Mouse (Mus musculus) CD4-positive helper T cell, adult 2 months (primary cell): ENCODE data around the gene Nek6.

Experiments used
- DNase-seq: peaks from one replicate; pipeline ENCODE4 v3.0.0-alpha.2; 2012; ENCODE audit warnings: low read depth, missing footprints, low spot score

Gene Nek6

DNA sequence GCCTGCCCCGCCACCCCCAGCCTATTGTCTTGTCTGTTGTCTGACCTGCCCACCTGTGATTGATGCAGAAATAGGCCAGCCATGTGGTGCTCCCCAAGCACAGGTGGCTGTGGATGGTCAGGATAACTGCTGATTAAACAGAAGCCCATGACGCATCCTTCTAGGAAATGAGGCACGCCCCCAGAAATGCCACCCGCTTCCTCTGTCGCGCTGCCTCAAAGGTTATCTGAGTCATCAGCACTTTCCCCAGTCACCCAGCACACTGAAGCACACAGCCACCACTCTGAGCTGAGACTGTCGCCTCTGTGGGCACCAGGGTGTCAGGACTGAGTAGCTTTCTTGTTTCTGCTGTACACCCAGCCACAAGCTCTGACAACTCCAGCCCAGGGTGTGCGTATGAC, 24.9 kb downstream of the Nek6 start:
- DNase-seq = peak; percentile 86

DNA sequence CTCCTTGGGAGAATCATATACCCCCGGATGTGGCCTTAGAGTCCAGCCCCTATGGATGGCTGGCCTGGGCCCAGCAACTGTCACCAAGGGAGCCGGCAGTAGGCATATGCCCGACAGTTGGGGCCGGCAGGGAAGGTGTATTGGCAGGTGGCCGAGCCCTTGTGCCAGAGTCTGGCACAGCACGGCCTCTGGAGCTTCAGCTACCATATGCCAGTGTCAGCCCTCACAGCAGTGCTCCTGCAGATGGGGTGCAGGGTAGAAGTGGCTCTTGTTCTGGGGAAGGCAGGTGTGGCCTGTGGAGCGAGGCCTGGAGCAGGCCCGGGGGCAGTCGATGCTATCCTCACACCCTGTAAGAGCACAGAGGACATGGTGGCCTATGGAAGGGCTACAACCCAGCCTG, 28.2 kb downstream of the Nek6 start:
- no peak for DNase-seq

DNA sequence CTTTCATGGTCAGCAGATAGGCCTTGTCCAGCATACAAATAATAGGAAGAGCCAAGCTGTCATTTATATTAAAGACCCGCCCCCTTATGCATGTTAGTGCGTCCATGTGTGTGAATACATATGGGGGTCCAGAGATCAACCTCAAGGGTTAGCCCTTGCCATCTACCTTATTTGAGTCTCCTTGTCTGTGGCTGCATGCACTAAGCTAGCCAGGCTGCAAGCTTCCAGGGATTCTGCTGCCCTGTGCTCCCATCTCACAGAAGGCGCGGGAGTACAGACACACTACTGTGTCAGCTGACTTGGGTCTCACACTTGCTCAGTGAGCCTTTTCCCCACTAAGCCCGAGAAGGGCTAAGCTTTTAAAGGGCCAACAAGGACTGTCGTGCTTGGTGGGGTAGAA, 29.2 kb downstream of the Nek6 start:
- no peak for DNase-seq

DNA sequence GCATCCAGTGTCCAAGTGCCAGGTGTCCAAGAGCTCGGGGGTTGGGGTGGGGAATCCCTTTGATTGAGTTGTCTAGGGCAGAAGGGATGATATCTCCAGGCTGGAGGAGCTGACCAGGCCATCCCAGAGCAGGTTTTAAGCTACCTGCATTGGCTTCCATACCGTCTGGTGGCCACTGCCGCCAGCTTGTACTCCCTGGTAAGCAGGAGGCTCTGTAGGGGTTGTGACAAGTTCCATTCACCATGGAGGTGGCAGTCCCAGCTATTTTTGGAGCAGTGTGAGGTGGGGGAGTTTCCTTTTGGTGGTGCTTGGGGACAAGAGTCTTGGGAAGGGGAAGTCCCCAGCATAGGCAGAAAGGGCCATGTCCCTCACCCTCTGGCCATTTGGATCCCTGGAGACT, 29.7 kb downstream of the Nek6 start:
- DNase-seq = no peak

DNA sequence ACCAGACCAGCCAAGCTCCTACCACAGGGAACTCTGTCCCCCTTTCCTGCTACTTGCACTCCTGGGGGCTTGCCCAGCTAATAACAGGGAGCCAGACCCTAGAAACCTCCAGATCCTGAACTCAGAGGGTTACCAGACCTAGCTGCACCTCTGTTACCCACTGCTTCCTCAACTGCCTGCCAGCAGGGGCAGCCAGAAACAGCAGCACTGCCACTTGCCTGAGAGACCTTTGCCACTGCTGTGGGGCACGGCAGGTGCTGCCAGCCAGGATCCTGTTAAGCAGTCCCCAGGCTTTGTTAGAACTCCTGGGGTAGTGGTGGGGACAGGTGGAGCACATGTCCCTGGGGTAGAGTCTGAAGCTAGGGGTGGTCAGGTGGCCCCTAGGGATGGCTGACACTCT, 30.1 kb downstream of the Nek6 start:
- no peak for DNase-seq

DNA sequence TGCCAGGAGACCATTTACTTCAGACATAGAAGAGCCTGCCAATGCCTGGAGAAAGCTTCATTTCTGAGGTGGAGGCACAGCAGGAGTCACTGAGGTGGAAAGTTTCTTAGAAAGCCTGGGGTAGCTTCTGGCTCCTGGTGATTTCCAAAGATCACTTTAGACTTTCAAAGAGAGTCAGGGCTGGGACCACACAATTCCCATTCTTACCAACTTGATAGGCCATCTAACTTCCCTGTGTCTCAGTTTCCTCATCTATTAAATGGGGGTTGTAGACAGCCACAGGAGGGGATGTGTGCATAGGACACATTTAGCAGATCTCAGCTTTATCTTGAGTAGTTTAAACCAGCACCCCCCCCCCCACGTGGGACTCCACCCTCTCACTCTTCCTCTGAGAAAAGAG, 30.9 kb downstream of the Nek6 start:
- no peak for DNase-seq

DNA sequence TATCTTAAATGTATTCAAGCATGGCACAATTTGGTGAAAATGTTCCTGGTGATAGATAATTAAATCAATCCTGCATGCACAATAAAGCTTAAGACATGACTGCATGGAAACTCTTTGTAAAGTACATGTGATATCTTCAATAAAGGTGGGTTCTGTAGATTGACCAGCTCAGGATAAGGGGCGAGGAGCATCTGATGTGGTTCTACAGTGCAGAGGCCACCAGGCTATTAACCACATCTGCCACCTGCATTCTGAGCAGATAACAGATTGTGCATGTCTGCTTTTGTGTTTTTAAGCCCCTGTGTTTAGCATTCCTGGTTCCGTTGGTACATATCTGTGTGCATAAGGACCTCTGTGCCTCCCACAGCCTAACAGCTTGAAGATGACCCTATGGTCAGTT, 31.7 kb downstream of the Nek6 start:
- no peak for DNase-seq

DNA sequence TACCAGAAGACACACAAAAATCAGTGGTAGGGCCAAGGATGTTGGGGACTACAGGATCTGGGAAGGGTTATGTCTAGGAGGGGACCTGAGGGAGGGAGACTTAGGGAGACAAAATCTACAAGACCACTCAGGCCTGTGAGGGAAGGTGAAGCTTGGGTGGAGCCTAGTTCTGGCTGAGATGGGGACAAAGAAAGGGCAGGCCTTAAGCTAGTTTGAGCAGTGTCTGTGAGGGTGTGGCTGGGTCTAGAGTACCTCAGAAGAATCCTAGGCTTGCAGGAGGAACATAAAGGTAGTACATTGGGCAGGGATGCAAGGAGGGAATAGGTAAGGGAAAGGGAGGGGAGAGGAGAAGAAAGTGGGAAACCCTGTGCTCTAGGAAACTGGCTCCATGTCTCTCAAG, 32.9 kb downstream of the Nek6 start:
- no peak for DNase-seq

DNA sequence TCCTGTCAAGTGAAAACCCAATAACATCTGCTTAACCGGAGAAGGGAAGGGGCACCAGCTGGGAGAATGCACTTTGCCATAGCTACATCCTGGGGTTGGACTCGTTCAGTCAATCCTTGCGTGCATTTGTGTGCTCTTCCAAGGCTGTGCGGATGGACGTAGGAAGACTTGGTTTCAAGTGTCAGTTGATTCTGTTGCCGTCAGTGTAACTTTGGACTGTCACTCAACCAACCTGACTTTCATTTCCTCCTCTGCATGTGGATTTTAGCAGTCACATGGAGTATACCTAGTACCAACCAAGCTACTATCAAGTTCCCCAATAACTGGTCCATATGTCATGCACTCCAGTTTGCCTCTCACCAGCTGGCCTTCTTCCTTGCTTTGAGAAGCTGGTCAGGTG, 33.5 kb downstream of the Nek6 start:
- DNase-seq = no peak

DNA sequence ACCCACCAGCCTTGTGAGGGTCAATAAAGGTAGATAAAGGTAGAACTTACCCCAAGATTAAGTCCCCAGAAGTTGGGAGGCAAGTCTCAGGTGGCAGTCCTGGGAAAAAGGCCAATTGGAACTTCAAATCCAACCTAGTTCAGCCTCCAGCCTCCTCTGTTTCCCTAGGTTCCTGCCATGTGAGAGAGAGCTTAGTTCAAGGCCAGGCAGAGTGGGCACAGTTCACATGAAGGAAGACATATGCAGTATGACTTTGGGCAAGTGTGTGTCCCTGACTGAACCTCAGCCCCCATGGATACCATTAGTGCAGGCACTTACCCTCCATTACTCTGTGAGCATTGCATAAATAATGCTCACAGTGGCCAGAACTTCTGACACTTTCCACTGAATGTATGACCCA, 34.3 kb downstream of the Nek6 start:
- DNase-seq = no peak

DNA sequence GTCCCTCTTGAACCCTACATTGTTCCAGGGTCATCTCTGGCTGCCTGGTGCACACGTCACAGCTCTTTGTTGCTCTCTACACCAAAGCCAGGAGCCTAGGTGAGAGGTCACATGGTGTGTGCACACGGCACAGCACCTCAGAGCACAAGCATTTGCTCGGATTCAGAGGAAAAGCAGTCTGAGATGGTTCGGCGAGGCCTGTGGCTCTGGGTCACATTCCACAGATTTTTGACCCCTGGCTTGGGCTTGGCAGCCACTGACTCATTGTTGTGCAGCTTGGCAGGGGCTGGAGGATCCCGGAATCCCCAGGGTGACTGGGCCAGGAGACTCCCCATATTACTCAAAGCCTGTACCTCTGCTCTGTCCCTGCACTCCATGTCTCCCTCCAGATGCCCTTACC, 34.8 kb downstream of the Nek6 start:
- no peak for DNase-seq

DNA sequence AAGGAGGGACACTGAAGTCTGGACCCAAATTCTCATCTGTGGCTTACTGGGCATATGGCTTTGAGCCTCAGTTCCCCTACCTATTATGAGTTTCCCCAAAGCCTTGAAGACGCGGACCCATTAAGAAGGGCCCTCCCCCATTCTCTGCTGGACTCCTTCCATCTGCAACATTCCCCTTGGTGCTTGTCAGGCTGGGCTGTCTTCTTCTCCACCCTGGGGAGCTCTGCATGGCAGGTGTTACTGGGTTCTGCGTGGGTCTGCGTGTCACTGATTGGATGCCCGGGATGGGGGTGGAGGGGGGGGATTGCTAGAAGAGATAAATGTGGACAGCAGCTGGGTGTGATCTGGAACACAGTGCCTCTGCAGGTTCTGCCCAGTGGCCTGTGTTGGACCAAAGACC, 35.3 kb downstream of the Nek6 start:
- no peak for DNase-seq

DNA sequence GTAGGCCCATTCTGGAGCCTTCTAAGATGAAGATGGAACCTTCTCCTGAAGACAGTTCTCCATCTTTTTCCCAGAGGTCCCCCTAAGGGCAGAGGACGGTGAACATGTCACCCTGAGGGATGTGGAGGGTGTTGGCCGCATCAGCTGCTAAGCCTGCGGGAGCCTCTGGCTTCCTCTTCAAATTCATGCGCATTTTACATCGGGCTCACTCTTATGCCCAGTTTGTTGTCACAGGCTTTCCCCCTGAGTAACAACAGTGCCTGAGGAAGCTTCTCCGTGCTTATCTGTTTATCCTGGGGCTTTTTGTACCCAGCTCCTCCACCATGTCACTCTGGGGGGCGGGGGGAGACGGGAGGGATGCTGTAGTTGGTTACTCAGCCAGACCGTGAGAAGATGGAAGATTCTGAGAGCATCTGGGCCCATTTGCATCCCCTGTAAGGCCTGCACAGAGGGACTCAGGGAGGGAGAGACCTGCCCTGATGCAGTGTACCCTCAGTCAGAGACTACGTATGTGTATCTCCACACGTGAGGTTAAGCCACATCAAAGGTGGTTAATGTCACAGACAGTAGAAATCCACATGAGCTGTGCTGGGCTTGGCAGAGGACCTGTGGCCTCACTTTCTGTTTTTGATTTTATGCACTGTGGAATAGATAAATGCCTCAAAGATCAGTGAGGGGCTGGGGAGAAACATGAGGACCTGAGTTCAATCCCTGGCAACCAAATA, 36.5 kb downstream of the Nek6 start:
- peak; percentile 50 for DNase-seq

DNA sequence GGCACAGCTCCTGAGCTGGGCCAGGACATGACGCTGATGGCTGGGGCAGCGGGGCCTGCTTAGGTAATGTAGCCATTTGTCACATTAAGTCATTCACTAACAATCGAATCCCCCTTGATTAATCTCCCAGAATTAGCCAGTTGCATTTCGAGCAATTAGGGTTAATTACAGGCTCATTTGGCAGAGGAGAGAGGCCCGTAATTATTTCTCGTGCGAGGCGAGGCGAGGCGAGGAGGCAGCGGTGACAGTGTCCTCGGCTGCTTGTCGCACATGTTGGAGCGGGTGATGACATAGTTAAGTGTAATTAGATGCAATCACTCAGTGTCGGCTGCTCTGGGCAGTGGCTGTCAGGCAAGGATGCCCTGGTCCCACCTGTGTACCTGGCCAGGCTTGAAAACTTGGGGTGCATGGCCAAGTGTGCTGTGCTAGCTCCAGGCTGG, 40.6 kb downstream of the Nek6 start:
- DNase-seq = no peak

DNA sequence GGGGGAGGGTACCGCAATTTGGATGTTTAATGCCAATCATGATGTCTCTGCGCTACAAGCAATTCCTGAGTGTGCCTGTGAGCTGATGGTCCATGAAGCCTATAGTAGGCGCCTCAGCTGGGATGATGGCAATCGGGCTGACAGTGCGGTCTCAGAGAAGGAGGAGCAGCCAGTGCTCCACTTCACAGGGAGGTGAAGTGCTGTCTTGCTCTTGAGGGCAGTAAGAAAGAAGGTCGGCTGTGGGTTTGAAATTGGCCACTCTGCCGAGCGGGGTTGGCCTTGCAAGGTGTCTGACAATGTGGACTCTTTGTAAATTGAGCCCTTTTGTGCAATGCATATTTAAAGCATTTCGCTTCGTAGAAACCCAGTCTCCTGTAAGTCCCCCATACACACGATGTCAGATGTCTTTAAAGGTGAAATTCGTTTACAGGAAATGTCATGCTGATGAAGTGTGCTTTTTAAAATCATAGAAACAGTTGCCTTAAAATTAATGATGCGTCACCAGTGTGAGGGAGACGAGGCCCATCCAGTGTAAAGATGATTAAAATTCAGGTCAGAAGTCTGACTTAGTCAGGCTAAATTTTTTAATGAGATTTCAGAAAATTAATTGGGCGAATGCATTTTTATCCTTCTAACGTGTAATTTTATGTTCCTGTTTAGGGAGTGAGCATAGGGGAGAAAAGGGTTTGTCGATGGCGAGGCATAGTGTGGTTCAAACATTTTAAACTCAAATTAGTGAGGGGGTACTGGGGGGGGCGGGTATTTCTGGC, 43.0 kb downstream of the Nek6 start:
- no peak for DNase-seq

DNA sequence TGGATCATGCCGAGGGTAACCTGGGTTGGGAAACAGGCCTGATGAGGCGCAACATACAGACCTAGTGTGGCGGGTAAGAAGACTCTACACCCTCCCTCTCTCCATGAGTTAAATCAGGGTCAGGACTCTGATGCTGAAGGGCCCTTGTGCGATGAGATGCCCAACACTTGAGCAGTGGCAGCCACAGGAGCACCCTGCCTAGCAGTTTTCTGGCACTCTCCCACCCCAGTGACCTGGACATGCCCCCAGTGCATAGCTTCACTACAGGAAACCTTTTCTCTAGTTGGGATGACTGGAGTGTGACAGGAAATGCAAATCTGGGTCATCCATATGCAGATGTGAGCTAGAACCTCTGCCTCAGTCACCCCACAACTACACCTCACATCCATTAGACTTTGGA, 44.2 kb downstream of the Nek6 start:
- DNase-seq = no peak

DNA sequence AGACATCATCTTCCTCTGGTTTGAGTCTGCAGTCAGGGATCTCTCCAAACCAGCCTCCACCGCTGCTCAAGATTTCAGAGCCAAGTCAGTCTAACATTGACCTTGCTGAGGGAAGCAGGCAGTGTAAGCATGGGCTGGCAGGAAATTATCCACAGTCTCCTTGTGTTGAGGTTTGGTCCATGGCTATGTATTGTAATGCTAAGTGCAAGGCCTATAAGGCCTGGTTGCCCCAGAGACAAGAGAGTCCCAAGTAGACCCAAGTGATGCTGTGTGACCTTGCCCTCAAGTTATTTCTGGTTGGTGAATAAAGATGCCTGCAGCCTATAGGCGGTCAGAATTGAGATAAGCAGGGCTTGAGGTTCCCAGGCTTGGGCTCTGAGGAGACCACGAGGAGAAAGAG, 45.3 kb downstream of the Nek6 start:
- no peak for DNase-seq

DNA sequence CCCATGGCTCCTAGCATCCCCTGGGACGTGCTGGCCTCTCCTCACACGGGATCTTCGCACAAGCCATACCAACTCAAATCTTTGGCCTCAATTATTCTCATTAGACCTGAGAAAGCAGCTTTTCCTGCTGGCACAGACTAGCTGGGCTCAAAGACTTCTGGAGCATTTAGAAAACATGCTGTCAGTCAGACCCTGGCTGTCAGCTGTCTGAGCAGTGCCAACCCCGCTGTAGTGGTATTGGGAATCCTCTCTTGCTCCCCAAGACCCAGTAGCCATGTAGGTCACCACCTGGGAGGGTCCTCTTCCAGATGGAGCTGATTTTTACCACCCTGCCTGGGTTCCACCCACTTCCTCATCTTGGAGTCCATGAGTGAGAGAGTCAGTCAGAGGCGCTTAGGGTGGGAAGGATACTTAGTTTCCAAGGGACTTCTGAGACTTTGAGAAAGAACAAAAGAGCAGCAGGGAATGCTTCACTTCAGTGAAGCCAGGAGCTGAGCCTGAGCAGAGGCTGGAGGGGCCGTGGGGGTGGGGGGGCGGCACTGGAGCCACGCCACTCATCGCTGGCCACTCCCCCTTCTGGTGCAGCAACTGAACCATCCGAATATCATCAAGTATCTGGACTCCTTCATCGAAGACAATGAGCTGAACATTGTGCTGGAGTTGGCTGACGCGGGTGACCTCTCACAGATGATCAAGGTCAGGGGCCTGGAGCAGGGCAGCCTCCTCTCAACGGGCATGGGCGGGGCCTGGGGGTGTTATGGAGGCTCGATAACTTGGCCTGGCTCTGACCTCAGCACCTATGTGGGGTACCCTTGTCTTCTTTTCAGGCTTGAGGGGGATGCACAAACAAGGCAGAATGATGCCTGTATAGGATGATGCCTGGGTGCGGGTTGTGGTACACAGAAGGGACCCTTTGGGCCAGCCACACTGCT, 49.1 kb downstream of the Nek6 start:
- no peak for DNase-seq

DNA sequence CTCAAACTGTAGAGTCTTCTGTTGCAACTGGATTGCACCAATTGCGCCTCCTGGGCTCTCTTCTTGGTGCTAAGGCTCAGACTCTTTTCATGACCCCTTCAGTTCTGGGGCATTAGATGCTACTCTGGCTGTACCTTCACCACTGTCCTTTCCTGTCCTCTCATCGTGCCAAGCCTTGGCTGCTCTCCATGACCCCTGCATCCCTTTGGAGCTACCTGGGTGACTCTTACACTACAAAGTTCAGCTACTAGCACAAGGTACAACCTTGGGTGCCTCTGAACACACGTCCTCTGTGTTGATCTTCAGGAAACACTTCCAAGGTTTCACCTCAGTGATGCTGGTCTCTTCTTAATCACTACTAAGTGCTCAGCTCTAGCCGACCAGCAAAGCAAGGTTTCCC, 51.2 kb downstream of the Nek6 start:
- DNase-seq = no peak

DNA sequence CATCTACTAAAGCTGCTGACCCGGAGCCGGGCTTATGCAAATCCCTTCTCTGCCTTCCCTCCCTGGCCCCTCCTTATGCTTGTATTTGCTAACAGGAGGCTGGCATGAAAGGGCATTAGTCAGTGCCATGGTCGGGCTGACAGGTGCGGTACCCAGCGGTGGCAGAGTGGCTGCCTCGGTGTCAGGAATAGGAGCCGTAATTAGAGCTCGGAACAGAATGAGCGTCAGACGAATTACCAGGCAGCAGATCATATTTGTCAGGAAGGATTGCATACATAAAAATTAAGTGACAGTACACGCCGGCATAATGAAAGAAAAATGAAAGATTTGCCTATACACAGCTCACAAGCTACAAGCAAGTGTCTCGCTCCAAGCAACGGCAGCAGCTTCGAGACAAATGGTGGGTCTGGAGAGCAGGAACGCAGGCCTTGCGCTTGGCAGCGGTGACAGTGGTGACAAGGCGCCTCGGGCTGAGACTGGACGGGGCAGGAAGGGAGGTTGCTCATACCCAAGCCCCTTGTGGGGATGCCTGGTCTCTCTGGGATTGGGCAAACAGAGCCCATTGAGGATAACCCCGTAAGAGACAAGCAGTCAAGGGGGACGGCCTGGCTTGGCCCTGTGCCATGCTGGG, 60.6 kb downstream of the Nek6 start:
- no peak for DNase-seq

DNA sequence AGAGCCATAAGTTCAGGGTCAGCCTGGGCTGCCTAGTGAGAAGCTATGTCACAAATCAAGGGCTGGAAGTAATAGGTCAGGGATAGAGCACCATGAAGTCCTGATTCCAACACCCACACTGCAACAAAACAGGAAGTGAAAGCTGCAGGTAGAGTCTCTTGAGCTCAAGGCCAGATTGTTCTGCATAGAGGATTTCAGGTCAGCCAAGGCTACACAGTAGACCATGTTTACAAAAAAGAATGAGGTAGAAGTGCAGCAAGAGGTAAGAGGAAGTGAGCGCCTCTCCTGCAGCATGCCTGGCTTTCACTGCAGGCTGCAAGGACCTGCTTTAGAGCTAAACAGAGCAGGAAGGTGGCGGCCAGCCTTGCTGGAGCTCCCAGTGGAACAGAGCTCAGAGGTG, 63.3 kb downstream of the Nek6 start:
- no peak for DNase-seq
